Mouse (Mus musculus) midbrain, embryonic 16.5 days (tissue): Measurements from ENCODE around the gene Snd1. TPM values are rescaled to one million over a fixed set of nuclear protein-coding genes. Genes with fewer than 3 reads are reported as not detected.

Experiments used
- ATAC-seq: fragments of 200-750 bp; cut with Nextera tagmentation; 2 replicates; pipeline ENCODE4 v1.8.0; 2017; ENCODE audit warnings: moderate TSS enrichment
- H3K27ac ChIP-seq: fragments of 300-500 bp; sonication (generic); 2 replicates; pipeline ENCODE4 v1.5.1; 2014; ENCODE audit warnings: mild to moderate bottlenecking, low read length, mixed read lengths
- H3K27me3 ChIP-seq: fragments of 300-500 bp; sonication (generic); 2 replicates; pipeline ENCODE4 v1.6.1; 2014; ENCODE audit warnings: low read depth, low read length, mixed read lengths; ENCODE audit not compliant: control insufficient read depth, insufficient read depth
- H3K36me3 ChIP-seq: fragments of 300-500 bp; sonication (generic); 2 replicates; pipeline ENCODE4 v1.6.1; 2014; ENCODE audit warnings: mild to moderate bottlenecking, low read length, moderate library complexity, mixed read lengths; ENCODE audit not compliant: control insufficient read depth, insufficient read depth
- H3K4me1 ChIP-seq: fragments of 300-500 bp; sonication (generic); 2 replicates; pipeline ENCODE4 v1.6.1; 2014; ENCODE audit warnings: mild to moderate bottlenecking, low read length, mixed read lengths; ENCODE audit not compliant: control insufficient read depth, insufficient read depth
- H3K4me2 ChIP-seq: fragments of 300-500 bp; sonication (generic); 2 replicates; pipeline ENCODE4 v1.6.1; 2014; ENCODE audit warnings: mild to moderate bottlenecking, low read length, mixed read lengths
- H3K4me3 ChIP-seq: fragments of 300-500 bp; sonication (generic); 2 replicates; pipeline ENCODE4 v1.5.1; 2014; ENCODE audit warnings: low read depth, mild to moderate bottlenecking, low read length, moderate library complexity, mixed read lengths
- H3K9ac ChIP-seq: fragments of 300-500 bp; sonication (generic); 2 replicates; pipeline ENCODE4 v1.6.1; 2014; ENCODE audit warnings: low read depth, low read length, mixed read lengths
- H3K9me3 ChIP-seq: fragments of 300-500 bp; sonication (generic); replicated peaks from 2 replicates; pipeline ENCODE4 v1.6.1; 2014; ENCODE audit warnings: mild to moderate bottlenecking, low read length, mixed read lengths; ENCODE audit not compliant: control insufficient read depth, poor library complexity, severe bottlenecking
- WGBS: fragments of 180-500 bp; shearing (Covaris S2); extraction: QIAGEN DNeasy Blood & Tissue Kit; methylation state at CpG from one replicate; pipeline ENCODE4 v1.1.7; 2014; 5-methylcytosine and 5-hydroxymethylcytosine counted together
- polyA plus RNA-seq: library from polyadenylated mRNA; unstranded; fragments of >200 nt; fragmentation: Nextera tagmentation; extraction: Ambion mirVana; gene quantifications from 2 replicates; pipeline ENCODE4 v1.2.1, GENCODE M21; 2015

Gene Snd1
- polyA plus RNA-seq, 1 experiment from 2014 or later: 82.8 TPM

DNA sequence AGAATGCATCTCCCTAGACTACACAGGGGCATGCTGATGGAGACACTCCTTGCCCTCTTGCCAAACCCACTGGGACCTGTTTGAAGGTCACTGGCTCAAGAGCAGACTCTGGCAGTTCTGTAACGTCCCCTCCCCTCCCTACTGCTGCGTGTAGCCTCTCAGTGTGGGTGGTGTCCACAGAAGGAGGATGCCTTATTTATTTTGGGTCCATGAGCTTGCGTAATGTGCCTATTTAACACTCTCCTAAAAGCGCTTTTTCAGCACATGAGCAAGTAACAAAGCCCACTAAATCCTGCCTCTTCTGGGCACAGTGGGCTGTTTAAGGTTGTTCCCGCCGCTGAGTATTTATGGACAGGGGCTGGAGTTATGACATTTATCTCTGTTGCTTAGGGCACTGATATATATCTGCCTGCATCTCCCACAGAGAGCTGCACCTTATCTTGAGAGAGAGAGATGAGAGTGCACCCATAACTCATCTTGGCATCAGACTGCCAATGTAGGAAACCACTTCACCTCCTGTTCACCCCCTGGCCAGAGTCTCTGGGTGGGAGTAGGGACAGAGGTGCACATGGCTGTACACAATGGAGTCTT lies 293.0 kb downstream of the Snd1 start:
- Histone ChIP-seq H3K27me3 (no peaks in the 10 kb centered on the region), H3K36me3 (no peaks in the 10 kb centered on the region), H3K9me3 (no peaks in the 10 kb centered on the region), H3K4me2 (no peak overlapping the region), H3K4me1 (no peaks in the 10 kb centered on the region), H3K4me3 (no peak overlapping the region), H3K27ac (no peak overlapping the region), H3K9ac (no peak overlapping the region)
- ATAC-seq: no peak
- WGBS: 91% methylated on average over 6 of the region's 6 CpGs

GRCm38 (mm10) chr6:28771331-28771730 lies 296.4 kb downstream of the Snd1 start:
- no peak overlapping the region for H3K27ac ChIP-seq
- 12% methylated on average over 2 of the region's 2 CpGs for WGBS
- ATAC-seq: no peak
- no peaks in the 10 kb centered on the region for H3K4me1 ChIP-seq
- H3K4me2 ChIP-seq: no peak overlapping the region
- H3K4me3 ChIP-seq: no peak overlapping the region
- H3K36me3 ChIP-seq: no peaks in the 10 kb centered on the region
- no peak overlapping the region for H3K9ac ChIP-seq
- no peaks in the 10 kb centered on the region for H3K9me3 ChIP-seq
- H3K27me3 ChIP-seq: no peaks in the 10 kb centered on the region

DNA sequence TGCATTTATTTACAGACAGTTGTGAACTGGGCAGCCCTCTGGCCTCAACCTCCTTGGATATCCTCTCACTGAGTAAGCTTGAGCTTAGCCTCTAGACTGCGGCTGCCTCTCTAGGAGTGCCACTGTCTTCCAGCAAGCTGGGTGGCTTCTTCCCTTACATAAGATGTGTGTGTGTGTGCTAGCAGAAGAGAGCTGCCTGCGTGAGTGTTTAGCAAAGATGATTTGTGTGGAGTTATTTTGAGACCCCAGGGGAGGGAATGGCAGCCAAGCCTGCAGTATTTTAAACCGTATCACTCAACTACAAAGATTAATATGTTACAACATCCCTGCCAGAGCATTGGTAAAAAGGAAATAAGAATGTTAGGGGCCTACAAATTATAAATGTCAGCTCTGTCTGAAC lies 306.8 kb downstream of the Snd1 start:
- Histone ChIP-seq H3K36me3 (no peaks in the 10 kb centered on the region), H3K4me1 (peaks cover 4% of the 10 kb centered on the region; the same call in 1 of the 2 replicates), H3K9ac (no peak overlapping the region), H3K4me3 (no peak overlapping the region), H3K27me3 (no peaks in the 10 kb centered on the region), H3K4me2 (no peak overlapping the region), H3K27ac (no peak overlapping the region), H3K9me3 (no peaks in the 10 kb centered on the region)
- no peak for ATAC-seq
- WGBS: 59% methylated on average over 3 of the region's 3 CpGs

GRCm38 (mm10) chr6:28783082-28783647 lies 308.2 kb downstream of the Snd1 start:
- no peak overlapping the region for H3K27ac ChIP-seq
- H3K4me3 ChIP-seq: no peak overlapping the region
- WGBS: 42% methylated on average over 4 of the region's 4 CpGs
- no peaks in the 10 kb centered on the region for H3K9me3 ChIP-seq
- no peak for ATAC-seq
- no peaks in the 10 kb centered on the region for H3K27me3 ChIP-seq
- H3K4me1 ChIP-seq: peaks cover 4% of the 10 kb centered on the region; the same call in 1 of the 2 replicates
- no peak overlapping the region for H3K9ac ChIP-seq
- H3K4me2 ChIP-seq: no peak overlapping the region
- H3K36me3 ChIP-seq: no peaks in the 10 kb centered on the region

GRCm38 (mm10) chr6:28783953-28784352 lies 309.0 kb downstream of the Snd1 start:
- Histone ChIP-seq H3K27ac (no peak overlapping the region), H3K4me1 (peaks cover 6% of the 10 kb centered on the region), H3K27me3 (no peaks in the 10 kb centered on the region), H3K9ac (no peak overlapping the region), H3K36me3 (no peaks in the 10 kb centered on the region), H3K4me2 (no peak overlapping the region), H3K4me3 (no peak overlapping the region), H3K9me3 (no peaks in the 10 kb centered on the region)
- no peak; the same call in 1 of the 2 replicates for ATAC-seq
- 26% methylated on average over 5 of the region's 5 CpGs for WGBS

DNA sequence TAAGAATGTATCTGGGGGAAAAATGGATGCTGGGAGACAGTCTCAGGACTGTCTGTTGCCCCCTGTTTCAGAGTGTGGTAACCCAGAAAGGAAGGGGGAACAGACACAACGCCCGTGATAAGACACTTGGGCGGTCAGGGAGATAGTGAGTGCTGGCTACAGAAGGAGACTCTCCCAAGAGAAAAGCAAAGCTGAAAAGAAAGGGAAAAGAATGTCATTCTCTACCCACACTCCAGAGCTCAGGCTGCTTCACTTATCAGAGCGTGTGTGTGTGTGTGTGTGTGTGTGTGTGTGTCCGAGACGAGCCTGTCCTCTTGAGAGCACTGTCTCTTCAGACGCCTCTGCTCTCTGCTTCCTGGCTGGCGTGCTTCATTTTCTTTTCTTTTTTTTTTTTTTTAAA lies 310.8 kb downstream of the Snd1 start:
- H3K36me3 ChIP-seq: no peaks in the 10 kb centered on the region
- H3K27ac ChIP-seq: no peak overlapping the region
- no peaks in the 10 kb centered on the region for H3K9me3 ChIP-seq
- 73% methylated on average over 8 of the region's 8 CpGs for WGBS
- no peak overlapping the region for H3K4me3 ChIP-seq
- ATAC-seq: no peak
- H3K4me1 ChIP-seq: peaks cover 6% of the 10 kb centered on the region
- H3K27me3 ChIP-seq: no peaks in the 10 kb centered on the region
- no peak overlapping the region for H3K4me2 ChIP-seq
- H3K9ac ChIP-seq: no peak overlapping the region

- WGBS: 65% methylated on average over 6 of the region's 6 CpGs
- H3K27me3 ChIP-seq: no peaks in the 10 kb centered on the region
- H3K4me2 ChIP-seq: no peak overlapping the region
- no peak overlapping the region for H3K4me3 ChIP-seq
- H3K27ac ChIP-seq: no peak overlapping the region
- H3K9ac ChIP-seq: no peak overlapping the region
- no peaks in the 10 kb centered on the region for H3K36me3 ChIP-seq
- ATAC-seq: no peak
- H3K4me1 ChIP-seq: peaks cover 6% of the 10 kb centered on the region
- H3K9me3 ChIP-seq: no peaks in the 10 kb centered on the region
Measured at GRCm38 (mm10) chr6:28787133-28787532, 312.2 kb downstream of the Snd1 start.

DNA sequence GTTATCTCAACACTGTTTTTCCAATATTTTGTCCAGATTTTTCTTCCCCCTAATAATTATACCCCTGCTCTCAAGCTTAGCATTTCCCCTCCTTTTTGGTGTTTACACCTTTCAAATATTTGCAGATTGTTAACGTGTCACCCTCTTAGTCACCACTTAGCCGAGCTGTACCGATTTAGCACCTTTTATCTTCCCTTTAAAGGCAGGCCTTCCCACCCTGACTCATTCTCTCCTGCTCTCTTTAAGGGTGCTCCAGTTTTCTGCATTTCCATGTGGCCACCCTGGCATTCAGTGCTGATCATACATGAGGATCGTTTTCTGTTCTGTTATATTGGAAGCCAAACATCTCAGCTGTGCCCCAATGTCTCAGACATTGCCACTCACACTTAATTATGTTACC lies 314.7 kb downstream of the Snd1 start:
- no peak overlapping the region for H3K27ac ChIP-seq
- H3K9ac ChIP-seq: no peak overlapping the region
- no peaks in the 10 kb centered on the region for H3K27me3 ChIP-seq
- no peak for ATAC-seq
- no peak overlapping the region for H3K4me2 ChIP-seq
- no peak overlapping the region for H3K4me3 ChIP-seq
- H3K9me3 ChIP-seq: no peaks in the 10 kb centered on the region
- 72% methylated on average over 4 of the region's 4 CpGs for WGBS
- H3K36me3 ChIP-seq: no peaks in the 10 kb centered on the region
- peaks cover 2% of the 10 kb centered on the region; the same call in 1 of the 2 replicates for H3K4me1 ChIP-seq

DNA sequence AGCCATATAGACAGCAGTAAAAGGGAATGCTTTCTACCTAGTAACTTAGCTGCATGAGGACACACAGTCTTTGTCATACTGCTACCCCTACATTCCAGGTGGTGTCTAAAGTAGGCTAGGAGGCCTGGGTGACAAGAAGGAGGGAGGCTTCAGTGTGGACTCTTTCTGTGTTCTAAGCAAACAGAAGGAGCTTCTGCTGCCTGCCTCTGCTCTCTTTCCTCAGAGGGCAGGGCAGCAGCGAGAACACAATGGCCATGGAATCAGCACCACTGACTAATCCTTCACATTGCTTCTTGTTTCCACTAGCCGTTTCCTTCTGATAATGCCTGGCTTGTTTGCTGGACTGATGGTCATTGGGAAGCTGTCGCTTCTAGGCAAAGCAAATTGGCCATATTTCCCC lies 316.2 kb downstream of the Snd1 start:
- Histone ChIP-seq H3K4me1 (peaks cover 12% of the 10 kb centered on the region), H3K4me3 (no peak overlapping the region), H3K27me3 (no peaks in the 10 kb centered on the region), H3K4me2 (no peak overlapping the region), H3K9me3 (no peaks in the 10 kb centered on the region), H3K36me3 (no peaks in the 10 kb centered on the region), H3K27ac (no peak overlapping the region), H3K9ac (no peak overlapping the region)
- no peak for ATAC-seq
- WGBS: 18% methylated on average over 3 of the region's 3 CpGs
